ENCODE assay signal across 8 mouse cellular contexts in genomic region chr2:119156081-119156680, GRCm38 (mm10). TPM values are rescaled to one million over a fixed set of nuclear protein-coding genes. Genes with fewer than 3 reads are reported as not detected.
DNase-seq lines count a peak whose midpoint lies in the region; ATAC-seq and TF ChIP-seq lines count a peak whose summit lies in the region.

No protein-coding gene starts in this region.

- TF ChIP-seq EP300 in heart, postnatal 0 days (IDR thresholded peaks at IDR 0.05; ENCODE audit: low read depth): no peak

- H3K27ac ChIP-seq in heart, postnatal 0 days (ENCODE audit: low read depth): peak overlapping the region; percentile 77

- H3K27me3 ChIP-seq in heart, postnatal 0 days (ENCODE audit: control insufficient read depth, insufficient read depth, low read length): no peaks in the 10 kb centered on the region

- H3K9ac ChIP-seq in heart, postnatal 0 days (replicated peaks; ENCODE audit: low read depth, low read length): peak overlapping the region; percentile 96

- ATAC-seq in heart, postnatal 0 days (ENCODE audit: insufficient read depth, low read depth): peak; percentile 27; the same call in 1 of the 2 replicates
- 0 out of 2 replicates have a peak, but pooled peaks have one; percentile 27 for ATAC-seq in monocyte, adult 5-6 weeks (replicated peaks; ENCODE audit: insufficient number of reproducible peaks, low FRiP score, low TSS enrichment, poor library complexity, severe bottlenecking)

- intact Hi-C loops in left cerebral cortex, postnatal 10 days (cut with DNase I): loop anchor here (2.0 kb wide), 1 partner anchor 33 kb away; no protein-coding TSS in a partner anchor

- H3K36me3 ChIP-seq in heart, postnatal 0 days (replicated peaks; ENCODE audit: control insufficient read depth, insufficient read depth, low read length): peaks cover 31% of the 10 kb centered on the region

- peaks cover 11% of the 10 kb centered on the region for H3K4me1 ChIP-seq in heart, postnatal 0 days (ENCODE audit: control insufficient read depth, insufficient read depth)

- H3K4me3 ChIP-seq in heart, postnatal 0 days (ENCODE audit: low read depth, low read length): peak overlapping the region; percentile 98

- TF ChIP-seq CTCF in heart, postnatal 0 days (IDR thresholded peaks at IDR 0.05; ENCODE audit: low read depth): no peak

- H3K4me2 ChIP-seq in heart, postnatal 0 days (ENCODE audit: low read depth, low read length): peak overlapping the region; percentile 95

- peak; percentile 22 for DNase-seq in right cerebral cortex, postnatal 14 days
- DNase-seq in right cerebral cortex, adult 18-20 months: no peak
- peak; percentile 38 for DNase-seq in c-Kit-positive CD71-positive TER-119-positive erythroid progenitor cells, embryonic 14.5 days (ENCODE audit: low spot score)
- no peak for DNase-seq in heart, postnatal 0 days (ENCODE audit: low spot score)
- peak; percentile 62 for DNase-seq in liver
- no peak for DNase-seq in left cerebral cortex, postnatal 10 days (ENCODE audit: extremely low spot score in 1 of 2, low spot score in 2 of 2)
- DNase-seq in ovary, postnatal 14 days (ENCODE audit: low spot score): no peak

- H3K9me3 ChIP-seq in heart, postnatal 0 days (replicated peaks; ENCODE audit: control insufficient read depth, low read length): no peaks in the 10 kb centered on the region

- WGBS in heart, postnatal 0 days: 3% methylated on average over 34 of the region's 34 CpGs

RNA-seq across cellular contexts. Expression of gene Rmdn3, which starts 0.7 kb away (rescaled TPM):
- total RNA-seq in heart, postnatal 0 days (2014; rRNA removed; ENCODE audit: low replicate concordance): 17.0 and 24.2 TPM in 2 replicates
- polyA plus RNA-seq in heart, postnatal 0 days (2015; fragmentation: Nextera tagmentation; extraction: Ambion mirVana): 14.4 and 14.6 TPM in 2 replicates
- total RNA-seq in monocyte, adult 5-6 weeks (2017): 22.5 to 29.1 TPM (median 25.2 TPM) in 3 replicates
- 10 to 100 TPM; 43.2 to 48.4 TPM for total RNA-seq in left cerebral cortex, postnatal 10 days (2021)

RNA-seq across cellular contexts. Expression of gene Gchfr, which starts 11.4 kb away (rescaled TPM):
- total RNA-seq in heart, postnatal 0 days (2014; rRNA removed; ENCODE audit: low replicate concordance): 1.5 and 12.0 TPM in 2 replicates
- polyA plus RNA-seq in heart, postnatal 0 days (2015; fragmentation: Nextera tagmentation; extraction: Ambion mirVana): 5.6 and 5.7 TPM in 2 replicates
- total RNA-seq in monocyte, adult 5-6 weeks (2017): 3.9 TPM in 1 of 3 replicates, not detected in the others
- total RNA-seq in left cerebral cortex, postnatal 10 days (2021): under 1 TPM in 1 of 2 experiments, not detected in 1; 0.59 TPM

RNA-seq across cellular contexts. Expression of gene Gm14137, which starts 18.1 kb away (rescaled TPM):
- not detected in 2 replicates for total RNA-seq in heart, postnatal 0 days (2014; rRNA removed; ENCODE audit: low replicate concordance)
- 0.07 and 0.12 TPM in 2 replicates for polyA plus RNA-seq in heart, postnatal 0 days (2015; fragmentation: Nextera tagmentation; extraction: Ambion mirVana)
- total RNA-seq in monocyte, adult 5-6 weeks (2017): 0.43 to 0.97 TPM in 2 of 3 replicates, not detected in the other
- total RNA-seq in left cerebral cortex, postnatal 10 days (2021): not detected

RNA-seq across cellular contexts. Expression of gene Rad51, which starts 43.6 kb away (rescaled TPM):
- 2.7 and 10.9 TPM in 2 replicates for total RNA-seq in heart, postnatal 0 days (2014; rRNA removed; ENCODE audit: low replicate concordance)
- 7.7 and 8.1 TPM in 2 replicates for polyA plus RNA-seq in heart, postnatal 0 days (2015; fragmentation: Nextera tagmentation; extraction: Ambion mirVana)
- 0.53 to 2.4 TPM (median 2.3 TPM) in 3 replicates for total RNA-seq in monocyte, adult 5-6 weeks (2017)
- total RNA-seq in left cerebral cortex, postnatal 10 days (2021): 1 to 10 TPM; 2.8 to 3.6 TPM

RNA-seq across cellular contexts. Expression of gene Zfyve19, which starts 52.2 kb away (rescaled TPM):
- total RNA-seq in heart, postnatal 0 days (2014; rRNA removed; ENCODE audit: low replicate concordance): 17.7 and 26.4 TPM in 2 replicates
- 26.9 and 27.3 TPM in 2 replicates for polyA plus RNA-seq in heart, postnatal 0 days (2015; fragmentation: Nextera tagmentation; extraction: Ambion mirVana)
- total RNA-seq in monocyte, adult 5-6 weeks (2017): 8.2 to 38.8 TPM (median 16.5 TPM) in 3 replicates
- total RNA-seq in left cerebral cortex, postnatal 10 days (2021): 10 to 100 TPM; 36.0 to 36.4 TPM

Comparison
In these comparisons a context has a peak if more than half of its experiments do, and no peak if none do; other contexts are left out.
1. DNase-seq: peak in right cerebral cortex, postnatal 14 days (single experiment), c-Kit-positive CD71-positive TER-119-positive erythroid progenitor cells, embryonic 14.5 days (single experiment) and liver (single experiment); none in right cerebral cortex, adult 18-20 months (single experiment), heart, postnatal 0 days (single experiment), left cerebral cortex, postnatal 10 days (0 of 2) and ovary, postnatal 14 days (single experiment).